Mouse (Mus musculus): ENCODE data around the gene Phrf1. TPM values are rescaled to one million over a fixed set of nuclear protein-coding genes. Genes with fewer than 3 reads are reported as not detected.

Phrf1 gene
- total and polyA plus RNA-seq, 3 experiments = 66.1 to 1,029 (median 91.2) TPM

DNA sequence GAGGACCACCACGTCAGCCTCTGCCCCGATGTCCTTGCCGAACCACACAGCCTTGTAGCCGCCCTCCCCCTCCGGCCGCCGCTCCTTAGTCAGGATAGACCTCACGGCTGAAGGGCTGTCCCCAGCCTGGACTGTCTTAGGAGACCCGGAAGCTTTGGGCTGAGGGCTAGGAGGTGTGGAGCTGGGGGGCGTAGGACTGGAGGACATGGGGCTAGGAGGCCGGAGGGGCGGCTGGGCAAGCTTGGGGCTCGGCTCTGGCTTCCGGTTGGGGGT is 40.6 kb downstream of the Phrf1 start:
- Histone ChIP-seq H3K79me2 (ENCODE audit: control insufficient read depth, insufficient read depth, low read length, poor library complexity) (no peaks in the 10 kb centered on the region), H3K36me3 (ENCODE audit: control insufficient read depth in 1 of 2, insufficient read depth in 2 of 2, low read length in 2 of 2) (no peaks in the 10 kb centered on the region; a peak in 1 of 4 replicates), H3K4me1 (ENCODE audit: control insufficient read depth in 1 of 2, insufficient read depth in 2 of 2, low read length in 2 of 2) (peaks cover 2 to 3% of the 10 kb centered on the region in 2 experiments; a peak in 2 of 4 replicates), H3K27me3 (ENCODE audit: control insufficient read depth in 1 of 2, insufficient read depth in 2 of 2, low read length in 2 of 2) (no peaks in the 10 kb centered on the region), H3K9ac (ENCODE audit: control insufficient read depth, low read depth, low read length, poor library complexity, severe bottlenecking) (no peak overlapping the region), H3K9me3 (replicated peaks; ENCODE audit: insufficient read depth, low read length) (no peaks in the 10 kb centered on the region), H3K4me3 (ENCODE audit: control insufficient read depth in 1 of 2, insufficient read depth in 1 of 2, low read depth in 2 of 2, low read length in 2 of 2) (no peak overlapping the region), H3K27ac (ENCODE audit: control insufficient read depth, low read depth, low read length) (no peak overlapping the region)
- TF ChIP-seq SIN3A (IDR thresholded peaks at IDR 0.05; ENCODE audit: low read length) (no peak), NRF1 (IDR thresholded peaks at IDR 0.05; ENCODE audit: insufficient read depth, low read depth, low read length, poor library complexity, severe bottlenecking) (no peak), UBTF (IDR thresholded peaks at IDR 0.05; ENCODE audit: borderline replicate concordance, insufficient read depth, low read depth, low read length) (no peak), NELFE (IDR thresholded peaks at IDR 0.05; ENCODE audit: low read depth, low read length) (no peak), EP300 (IDR thresholded peaks at IDR 0.05; ENCODE audit: low read depth in 1 of 2, low read length in 2 of 2) (no peak), MEF2A (IDR thresholded peaks at IDR 0.05; ENCODE audit: extremely low read depth, insufficient replicate concordance, low read depth, low read length, poor library complexity, severe bottlenecking) (no peak), ZMIZ1 (IDR thresholded peaks at IDR 0.05; ENCODE audit: low read depth, low read length) (no peak), ELF1 (IDR thresholded peaks at IDR 0.05; ENCODE audit: low read depth, low read length) (no peak), GATA1 (IDR thresholded peaks at IDR 0.05; ENCODE audit: low read depth, low read length) (no peak), JUND (IDR thresholded peaks at IDR 0.05; ENCODE audit: low read depth, low read length) (no peak), ZC3H11A (IDR thresholded peaks at IDR 0.05; ENCODE audit: low read depth, low read length) (no peak), POLR2A (IDR thresholded peaks at IDR 0.05; ENCODE audit: control insufficient read depth in 1 of 2, insufficient read depth in 1 of 2, low read depth in 1 of 2, low read length in 2 of 2, poor library complexity in 1 of 2) (no peak), ZKSCAN1 (IDR thresholded peaks at IDR 0.05; ENCODE audit: low read depth, low read length) (no peak), MXI1 (IDR thresholded peaks at IDR 0.05; ENCODE audit: low read depth, low read length) (no peak), SMC3 (IDR thresholded peaks at IDR 0.05; ENCODE audit: low read depth, low read length) (no peak), MAX (IDR thresholded peaks at IDR 0.05; ENCODE audit: low read length) (no peak)
- no peak for DNase-seq (ENCODE audit: low read depth, low spot score)

GRCm38 (mm10) chr7:141270631-141271030 is 42.0 kb downstream of the Phrf1 start:
- Histone ChIP-seq H3K36me3 (ENCODE audit: control insufficient read depth in 1 of 2, insufficient read depth in 2 of 2, low read length in 2 of 2) (no peaks in the 10 kb centered on the region; a peak in 1 of 4 replicates), H3K4me1 (ENCODE audit: control insufficient read depth in 1 of 2, insufficient read depth in 2 of 2, low read length in 2 of 2) (peaks cover 2 to 3% of the 10 kb centered on the region in 2 experiments; a peak in 2 of 4 replicates), H3K27me3 (ENCODE audit: control insufficient read depth in 1 of 2, insufficient read depth in 2 of 2, low read length in 2 of 2) (no peaks in the 10 kb centered on the region), H3K4me3 (ENCODE audit: control insufficient read depth in 1 of 2, insufficient read depth in 1 of 2, low read depth in 2 of 2, low read length in 2 of 2) (no peak overlapping the region), H3K9me3 (replicated peaks; ENCODE audit: insufficient read depth, low read length) (no peaks in the 10 kb centered on the region), H3K27ac (ENCODE audit: control insufficient read depth, low read depth, low read length) (no peak overlapping the region), H3K9ac (ENCODE audit: control insufficient read depth, low read depth, low read length, poor library complexity, severe bottlenecking) (no peak overlapping the region), H3K79me2 (ENCODE audit: control insufficient read depth, insufficient read depth, low read length, poor library complexity) (no peaks in the 10 kb centered on the region)
- no peak for DNase-seq (ENCODE audit: low read depth, low spot score)
- TF ChIP-seq USF1 (IDR thresholded peaks at IDR 0.05; ENCODE audit: low read depth, low read length) (no peak), SMC3 (IDR thresholded peaks at IDR 0.05; ENCODE audit: low read depth, low read length) (no peak), MAX (IDR thresholded peaks at IDR 0.05; ENCODE audit: low read length) (no peak), EP300 (IDR thresholded peaks at IDR 0.05; ENCODE audit: low read depth in 1 of 2, low read length in 2 of 2) (no peak), CTCF (IDR thresholded peaks at IDR 0.05 in 2 of 3, conservative IDR thresholded peaks at IDR 0.05 in 1 of 3; ENCODE audit: control insufficient read depth in 1 of 3, insufficient read depth in 1 of 3, low read depth in 2 of 3, low read length in 3 of 3, poor library complexity in 1 of 3, severe bottlenecking in 1 of 3) (no peak), ZMIZ1 (IDR thresholded peaks at IDR 0.05; ENCODE audit: low read depth, low read length) (no peak), ZC3H11A (IDR thresholded peaks at IDR 0.05; ENCODE audit: low read depth, low read length) (no peak), CHD1 (IDR thresholded peaks at IDR 0.05; ENCODE audit: low read depth, low read length) (no peak), JUND (IDR thresholded peaks at IDR 0.05; ENCODE audit: low read depth, low read length) (no peak), NRF1 (IDR thresholded peaks at IDR 0.05; ENCODE audit: insufficient read depth, low read depth, low read length, poor library complexity, severe bottlenecking) (no peak), MAFK (IDR thresholded peaks at IDR 0.05; ENCODE audit: borderline replicate concordance, low read depth, low read length) (no peak), POLR2AphosphoS5 (IDR thresholded peaks at IDR 0.05; ENCODE audit: borderline replicate concordance, low read depth, low read length) (no peak), GABPA (IDR thresholded peaks at IDR 0.05; ENCODE audit: low read depth, low read length) (no peak), BHLHE40 (IDR thresholded peaks at IDR 0.05; ENCODE audit: borderline replicate concordance, low read depth, low read length) (no peak), RCOR1 (IDR thresholded peaks at IDR 0.05; ENCODE audit: low read depth, low read length) (no peak), MYC (IDR thresholded peaks at IDR 0.05; ENCODE audit: low read depth, low read length) (no peak), ZKSCAN1 (IDR thresholded peaks at IDR 0.05; ENCODE audit: low read depth, low read length) (no peak), MXI1 (IDR thresholded peaks at IDR 0.05; ENCODE audit: low read depth, low read length) (no peak)

All from MEL (cell line).